Mouse (Mus musculus) right cerebral cortex, postnatal 36 days (tissue): ENCODE measurements around the gene Med25.

Source experiments
- DNase-seq, 2 experiments: peaks; one replicate each; pipeline ENCODE4 v3.0.0; 2022; ENCODE audit warnings: low spot score in 2 of 2, mixed read lengths in 1 of 2

Med25 gene

GRCm38 (mm10) chr7:44848561-44849415 is 43.7 kb downstream of the Med25 start, which contains the start of the genes Akt1s1 and Tbc1d17:
Gene Akt1s1 (plus strand): TSS chr7:44848991.
Gene Tbc1d17 (minus strand): TSS chr7:44849079.
- DNase-seq = peak; percentile 100

- DNase-seq = no peak
These were observed 44.7 kb downstream of the Med25 start for GRCm38 (mm10) chr7:44847772-44848171.

GRCm38 (mm10) chr7:44846804-44847203 is 45.7 kb downstream of the Med25 start:
- DNase-seq = no peak

GRCm38 (mm10) chr7:44845006-44845405 is 47.5 kb downstream of the Med25 start:
- DNase-seq = no peak

GRCm38 (mm10) chr7:44841825-44842463 is 50.6 kb downstream of the Med25 start:
- DNase-seq = no peak

GRCm38 (mm10) chr7:44840426-44840825 is 52.1 kb downstream of the Med25 start:
- no peak for DNase-seq

GRCm38 (mm10) chr7:44839491-44840191 is 52.9 kb downstream of the Med25 start:
- DNase-seq = no peak

GRCm38 (mm10) chr7:44839171-44839490 is 53.4 kb downstream of the Med25 start:
- DNase-seq = no peak

- DNase-seq = no peak
These were observed 54.4 kb downstream of the Med25 start for GRCm38 (mm10) chr7:44838073-44838472.

- DNase-seq = no peak
These were observed 56.0 kb downstream of the Med25 start for GRCm38 (mm10) chr7:44836423-44837053.

GRCm38 (mm10) chr7:44836016-44836404 is 56.5 kb downstream of the Med25 start:
- no peak for DNase-seq

GRCm38 (mm10) chr7:44835373-44836015 is 57.0 kb downstream of the Med25 start:
- DNase-seq = no peak

GRCm38 (mm10) chr7:44832763-44833162 is 59.7 kb downstream of the Med25 start:
- DNase-seq = no peak

- DNase-seq = no peak
These were observed 63.8 kb downstream of the Med25 start for GRCm38 (mm10) chr7:44828706-44829105.

- DNase-seq = no peak
These were observed 65.7 kb downstream of the Med25 start for GRCm38 (mm10) chr7:44826771-44827170.
